Mouse (Mus musculus) lung, embryonic 14.5 days (tissue): ENCODE measurements at regions not wholly inside any gene's neighbourhood (a gene's known extent, or its start where the extent isn't known, plus 50 kb on each side); places are given as distances from the start of the nearest gene placed in this dataset.

Source experiments
- ATAC-seq: fragments of 200-750 bp; cut with Nextera tagmentation; 2 replicates; pipeline ENCODE4 v1.8.0; 2017; ENCODE audit warnings: mild to moderate bottlenecking, moderate TSS enrichment, moderate library complexity; ENCODE audit not compliant: insufficient read depth
- DNase-seq: peaks from one replicate; pipeline ENCODE4 v3.0.0-alpha.2; 2015
- H3K27ac ChIP-seq: fragments of 300-500 bp; sonication (generic); 2 replicates; pipeline ENCODE4 v1.5.1; 2014; ENCODE audit warnings: low read depth, mild to moderate bottlenecking, moderate library complexity
- H3K27me3 ChIP-seq: fragments of 300-500 bp; sonication (generic); 2 replicates; pipeline ENCODE4 v1.6.1; 2014; ENCODE audit warnings: low read length, control low read depth; ENCODE audit not compliant: insufficient read depth
- H3K36me3 ChIP-seq: fragments of 300-500 bp; sonication (generic); 2 replicates; pipeline ENCODE4 v1.6.1; 2014; ENCODE audit warnings: control low read depth; ENCODE audit not compliant: insufficient read depth
- H3K4me1 ChIP-seq: fragments of 300-500 bp; sonication (generic); 2 replicates; pipeline ENCODE4 v1.6.1; 2014; ENCODE audit warnings: antibody characterized with exemption, control low read depth; ENCODE audit not compliant: insufficient read depth
- H3K4me2 ChIP-seq: fragments of 300-500 bp; sonication (generic); 2 replicates; pipeline ENCODE4 v1.6.1; 2014; ENCODE audit warnings: mild to moderate bottlenecking
- H3K4me3 ChIP-seq: fragments of 300-500 bp; sonication (generic); 2 replicates; pipeline ENCODE4 v1.5.1; 2014; ENCODE audit warnings: low read depth, low read length
- H3K9ac ChIP-seq: fragments of 300-500 bp; sonication (generic); 2 replicates; pipeline ENCODE4 v1.6.1; 2014
- H3K9me3 ChIP-seq: fragments of 300-500 bp; sonication (generic); 2 replicates; pipeline ENCODE4 v1.6.1; 2016; ENCODE audit warnings: low read depth, low read length, control low read depth
- CTCF ChIP-seq: IDR thresholded peaks from 2 replicates; pipeline ENCODE4 v1.5.1; 2016; ENCODE audit warnings: antibody characterized with exemption, low read depth
- WGBS: fragments of 180-500 bp; shearing (Covaris S2); extraction: QIAGEN DNeasy Blood & Tissue Kit; methylation state at CpG from one replicate; pipeline ENCODE4 v1.1.7; 2014; 5-methylcytosine and 5-hydroxymethylcytosine counted together

DNA sequence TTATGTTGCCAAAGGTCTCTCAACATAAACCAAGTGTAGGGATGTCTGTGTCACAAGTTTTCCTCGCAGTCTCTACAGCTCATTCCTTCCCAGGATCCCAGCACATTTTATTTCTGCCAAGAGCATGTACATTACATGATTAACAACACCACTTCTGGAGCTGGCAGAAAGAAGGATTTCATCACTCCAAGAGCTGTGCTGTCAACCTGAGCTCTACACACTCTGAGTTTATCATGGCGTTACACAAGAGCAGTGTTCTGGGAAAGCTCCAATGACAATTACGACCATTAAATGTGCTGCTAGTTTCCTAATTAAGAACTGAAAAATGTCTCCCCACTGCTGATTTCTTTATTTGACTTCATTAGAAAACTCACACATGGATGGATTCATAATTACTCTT, 94.9 kb downstream of the S1pr1 start:
- Histone ChIP-seq H3K4me1 (no peaks in the 10 kb centered on the region), H3K27me3 (no peaks in the 10 kb centered on the region), H3K9ac (no peak overlapping the region), H3K27ac (no peak overlapping the region), H3K36me3 (no peaks in the 10 kb centered on the region), H3K4me3 (no peak overlapping the region), H3K9me3 (no peaks in the 10 kb centered on the region), H3K4me2 (no peak overlapping the region)
- ATAC-seq (no peak), DNase-seq (no peak)
- no peak for TF ChIP-seq CTCF
- WGBS = 65% methylated on average over 3 of the region's 3 CpGs

- Histone ChIP-seq H3K27ac (no peak overlapping the region), H3K9ac (no peak overlapping the region), H3K27me3 (no peaks in the 10 kb centered on the region), H3K4me3 (no peak overlapping the region), H3K36me3 (no peaks in the 10 kb centered on the region), H3K4me1 (no peaks in the 10 kb centered on the region), H3K9me3 (no peaks in the 10 kb centered on the region), H3K4me2 (no peak overlapping the region)
- ATAC-seq (peak; percentile 52), DNase-seq (peak; percentile 30)
- 24% methylated on average over 7 of the region's 7 CpGs for WGBS
- TF ChIP-seq CTCF = peak; percentile 50
Observed at GRCm38 (mm10) chr3:115615994-115616598, 98.8 kb downstream of the S1pr1 start.

- Histone ChIP-seq H3K9ac (no peak overlapping the region), H3K27me3 (no peaks in the 10 kb centered on the region), H3K27ac (no peak overlapping the region), H3K36me3 (no peaks in the 10 kb centered on the region), H3K9me3 (no peaks in the 10 kb centered on the region), H3K4me2 (no peak overlapping the region), H3K4me3 (no peak overlapping the region), H3K4me1 (no peaks in the 10 kb centered on the region)
- no peak for DNase-seq
- 87% methylated on average over 6 of the region's 6 CpGs for WGBS
- TF ChIP-seq CTCF = no peak
- ATAC-seq = no peak
Observed at GRCm38 (mm10) chr3:115612859-115613258, 102.0 kb downstream of the S1pr1 start.

DNA sequence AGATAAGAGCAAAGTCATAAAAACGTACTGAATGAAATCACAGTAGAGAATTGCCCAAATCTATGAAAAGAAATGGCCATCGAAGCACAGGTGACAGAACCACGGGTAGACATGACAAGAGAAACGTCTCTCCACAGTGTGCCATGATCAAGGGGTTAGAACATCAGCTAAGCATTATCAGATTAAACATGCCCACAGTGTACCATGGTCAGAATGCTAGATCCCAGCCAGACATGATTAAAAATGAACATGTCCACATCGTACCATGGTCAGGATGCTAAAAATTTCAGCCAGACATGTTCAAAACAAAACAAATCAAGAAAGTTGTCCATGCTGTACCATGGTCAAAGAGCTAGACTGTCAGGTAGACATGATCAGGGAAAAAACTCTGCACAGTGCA, 106.8 kb downstream of the S1pr1 start:
- Histone ChIP-seq H3K36me3 (no peaks in the 10 kb centered on the region), H3K4me1 (no peaks in the 10 kb centered on the region), H3K4me3 (no peak overlapping the region), H3K27ac (no peak overlapping the region), H3K9me3 (no peaks in the 10 kb centered on the region), H3K9ac (no peak overlapping the region), H3K4me2 (no peak overlapping the region), H3K27me3 (no peaks in the 10 kb centered on the region)
- TF ChIP-seq CTCF = no peak
- WGBS = 76% methylated on average over 5 of the region's 5 CpGs
- ATAC-seq (no peak), DNase-seq (no peak)

GRCm38 (mm10) chr3:115604734-115605279, 110.1 kb downstream of the S1pr1 start:
- Histone ChIP-seq H3K4me3 (no peak overlapping the region), H3K4me1 (no peaks in the 10 kb centered on the region), H3K4me2 (no peak overlapping the region), H3K36me3 (no peaks in the 10 kb centered on the region), H3K9ac (no peak overlapping the region), H3K27ac (no peak overlapping the region), H3K27me3 (no peaks in the 10 kb centered on the region), H3K9me3 (no peaks in the 10 kb centered on the region)
- WGBS = 52% methylated on average over 5 of the region's 5 CpGs
- TF ChIP-seq CTCF = no peak
- no peak for ATAC-seq
- no peak for DNase-seq

DNA sequence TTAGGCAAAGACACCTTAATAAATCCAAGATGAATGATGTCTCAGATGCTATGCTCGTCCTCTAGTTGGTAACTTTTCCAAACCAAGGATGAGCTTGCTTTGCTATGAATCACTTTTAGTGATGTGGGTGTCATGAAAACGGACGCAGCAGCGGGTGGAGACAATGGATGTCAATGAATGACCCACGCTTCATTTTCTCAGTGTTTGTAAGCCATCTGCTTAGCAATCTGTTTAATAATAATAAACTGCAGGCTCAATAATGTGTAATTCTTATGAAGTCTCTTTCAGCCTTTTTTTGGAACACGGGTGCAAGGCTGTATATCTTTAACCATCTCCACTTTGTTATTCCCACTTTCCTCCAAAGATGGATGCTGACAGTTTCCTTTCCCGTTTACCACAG, 110.6 kb downstream of the S1pr1 start:
- H3K9ac ChIP-seq = no peak overlapping the region
- DNase-seq (no peak), ATAC-seq (no peak)
- TF ChIP-seq CTCF = no peak
- H3K4me1 ChIP-seq = no peaks in the 10 kb centered on the region
- 70% methylated on average over 7 of the region's 7 CpGs for WGBS
- no peak overlapping the region for H3K4me2 ChIP-seq
- H3K27ac ChIP-seq = no peak overlapping the region
- H3K27me3 ChIP-seq = no peaks in the 10 kb centered on the region
- no peak overlapping the region for H3K4me3 ChIP-seq
- H3K9me3 ChIP-seq = no peaks in the 10 kb centered on the region
- no peaks in the 10 kb centered on the region for H3K36me3 ChIP-seq

DNA sequence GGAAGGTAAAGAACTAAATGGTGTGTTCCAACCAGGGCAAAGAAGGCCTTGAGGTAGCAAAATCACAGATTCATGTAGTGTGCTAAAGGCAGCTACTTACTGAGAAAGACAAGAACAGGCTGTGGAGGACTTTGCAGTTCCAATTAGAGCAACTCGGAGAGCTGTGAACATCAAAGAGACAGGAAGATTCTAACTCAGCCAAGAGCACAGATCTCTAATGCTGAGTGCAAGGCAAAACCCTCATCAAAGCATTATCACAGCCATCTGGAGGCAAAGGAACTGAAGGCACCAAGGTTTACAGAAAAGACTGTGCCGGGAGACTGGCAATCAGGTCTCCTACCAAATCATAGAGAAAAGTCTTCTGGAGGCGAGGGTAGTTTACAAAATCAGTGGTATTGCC, 111.1 kb downstream of the S1pr1 start:
- Histone ChIP-seq H3K4me3 (no peak overlapping the region), H3K4me1 (no peaks in the 10 kb centered on the region), H3K27ac (no peak overlapping the region), H3K4me2 (no peak overlapping the region), H3K9me3 (no peaks in the 10 kb centered on the region), H3K27me3 (no peaks in the 10 kb centered on the region), H3K36me3 (no peaks in the 10 kb centered on the region), H3K9ac (no peak overlapping the region)
- TF ChIP-seq CTCF = no peak
- DNase-seq = no peak
- WGBS = 63% methylated on average over 3 of the region's 3 CpGs
- ATAC-seq = no peak
